Mouse (Mus musculus) CD8-positive naive resting alpha-beta T cell, adult 2 months (primary cell): ENCODE data around the gene Tmed2.
"Not testable (repeated sequence)": the region's sequence is repeated elsewhere in the genome, so short reads cannot be mapped to it uniquely, and the experiment has no call there.

Experiments used
- DNase-seq, 2 experiments: peaks; one replicate each; pipeline ENCODE4 v3.0.0; 2022; ENCODE audit warnings: low read depth in 2 of 2, low spot score in 2 of 2

Gene Tmed2

DNA sequence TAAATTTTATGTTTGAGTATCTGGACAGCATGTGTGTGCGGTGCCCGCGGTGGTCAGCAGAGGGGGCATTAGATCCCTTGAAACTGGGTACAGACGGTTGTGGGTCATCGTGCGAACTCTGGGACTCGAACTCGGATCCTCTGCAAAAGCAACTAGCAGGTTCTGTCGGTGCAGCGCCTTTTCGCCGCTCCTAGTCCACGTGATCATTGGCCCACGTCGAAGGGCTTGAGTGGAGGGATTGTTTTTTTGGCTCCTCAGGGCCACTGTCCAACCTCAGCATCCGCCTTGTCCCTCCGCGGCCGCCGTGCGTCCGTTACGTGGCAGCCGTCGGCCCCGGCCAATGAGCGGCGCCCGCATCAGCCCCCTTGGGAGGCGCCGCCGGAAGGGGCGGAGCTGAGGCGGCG lies at the start of gene Tmed2:
TSS of gene Tmed2 (plus strand) at position 313 of the 404 bp plus-strand sequence.
- DNase-seq = peak; percentile 86 to 87

DNA sequence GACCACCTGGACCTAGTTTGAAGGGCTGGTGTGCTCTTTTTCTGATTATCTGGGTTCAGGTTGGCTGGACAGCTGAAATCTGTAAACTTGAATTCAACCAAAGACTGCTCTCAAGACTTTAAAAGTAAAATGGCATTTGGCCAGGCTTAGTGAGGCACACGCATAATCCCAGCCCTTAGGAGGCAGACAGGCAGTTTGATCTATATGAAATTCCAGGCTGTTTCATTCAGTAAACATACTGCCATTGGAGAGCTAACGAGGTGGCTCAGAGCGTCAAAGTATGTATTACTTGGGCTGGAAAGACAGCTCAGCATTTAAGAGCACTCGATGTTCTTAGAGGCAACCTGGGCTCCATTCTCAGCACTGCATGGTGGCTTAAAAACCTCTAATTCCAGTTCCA lies 48.8 kb upstream of the Tmed2 start:
- DNase-seq = no peak

DNA sequence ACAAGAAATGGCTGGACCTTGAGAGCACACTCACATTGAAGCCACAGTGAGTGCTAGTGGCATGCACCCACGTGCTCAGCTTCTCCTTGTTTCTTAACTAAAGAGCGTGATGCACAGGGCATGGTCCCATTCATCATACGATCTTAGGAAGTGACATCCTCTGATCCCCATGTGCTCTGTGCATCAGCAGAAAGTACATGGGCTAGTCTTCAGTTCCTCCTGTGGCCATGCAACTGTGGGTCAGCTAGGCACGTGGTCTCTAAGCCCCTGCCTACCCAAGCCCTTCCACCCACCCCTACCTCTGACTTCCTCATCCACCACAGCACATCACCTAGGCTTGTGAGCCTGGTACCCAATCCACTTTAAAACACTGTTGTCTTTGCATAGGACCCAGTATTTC lies 47.9 kb upstream of the Tmed2 start:
- no peak for DNase-seq

DNA sequence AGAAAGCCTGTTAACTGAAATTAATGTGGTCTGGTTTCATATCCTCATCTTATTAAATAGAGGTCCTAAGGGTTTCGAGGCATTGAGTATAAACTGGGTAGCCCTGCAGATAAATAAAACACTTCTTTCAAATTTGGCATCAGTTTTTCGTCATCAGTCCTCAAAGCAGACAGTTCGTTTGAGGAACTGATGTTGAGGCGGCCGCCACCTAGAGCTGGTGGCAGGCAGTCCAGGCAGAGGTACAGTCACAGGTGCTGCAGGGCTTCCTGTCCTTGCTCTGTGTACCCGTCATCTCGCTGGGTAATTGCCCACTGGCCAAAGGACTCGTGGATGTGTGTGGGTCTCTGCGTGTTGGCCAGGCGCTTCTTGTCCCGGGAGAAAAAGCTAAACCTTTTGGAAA lies 47.0 kb upstream of the Tmed2 start:
- no peak for DNase-seq

DNA sequence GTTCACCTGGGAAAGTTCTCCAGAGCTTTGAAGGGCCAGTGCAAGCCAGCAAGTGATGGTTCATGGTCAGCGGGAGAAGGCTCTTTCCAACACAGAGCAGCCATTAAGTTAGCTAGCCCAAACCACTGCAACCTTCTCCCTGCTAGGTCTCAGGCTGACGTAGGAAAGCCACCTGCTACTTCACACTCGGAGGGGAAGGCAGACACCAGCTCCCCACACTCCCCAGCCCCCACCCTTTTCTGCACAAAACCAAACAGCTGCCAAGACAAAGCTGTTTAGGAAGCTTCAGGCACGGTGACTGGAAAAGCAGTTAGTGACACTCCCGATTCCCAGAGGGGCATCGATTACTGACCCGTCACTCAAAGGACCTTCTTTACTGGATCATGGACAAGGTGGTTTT lies 44.9 kb upstream of the Tmed2 start:
- no peak for DNase-seq

DNA sequence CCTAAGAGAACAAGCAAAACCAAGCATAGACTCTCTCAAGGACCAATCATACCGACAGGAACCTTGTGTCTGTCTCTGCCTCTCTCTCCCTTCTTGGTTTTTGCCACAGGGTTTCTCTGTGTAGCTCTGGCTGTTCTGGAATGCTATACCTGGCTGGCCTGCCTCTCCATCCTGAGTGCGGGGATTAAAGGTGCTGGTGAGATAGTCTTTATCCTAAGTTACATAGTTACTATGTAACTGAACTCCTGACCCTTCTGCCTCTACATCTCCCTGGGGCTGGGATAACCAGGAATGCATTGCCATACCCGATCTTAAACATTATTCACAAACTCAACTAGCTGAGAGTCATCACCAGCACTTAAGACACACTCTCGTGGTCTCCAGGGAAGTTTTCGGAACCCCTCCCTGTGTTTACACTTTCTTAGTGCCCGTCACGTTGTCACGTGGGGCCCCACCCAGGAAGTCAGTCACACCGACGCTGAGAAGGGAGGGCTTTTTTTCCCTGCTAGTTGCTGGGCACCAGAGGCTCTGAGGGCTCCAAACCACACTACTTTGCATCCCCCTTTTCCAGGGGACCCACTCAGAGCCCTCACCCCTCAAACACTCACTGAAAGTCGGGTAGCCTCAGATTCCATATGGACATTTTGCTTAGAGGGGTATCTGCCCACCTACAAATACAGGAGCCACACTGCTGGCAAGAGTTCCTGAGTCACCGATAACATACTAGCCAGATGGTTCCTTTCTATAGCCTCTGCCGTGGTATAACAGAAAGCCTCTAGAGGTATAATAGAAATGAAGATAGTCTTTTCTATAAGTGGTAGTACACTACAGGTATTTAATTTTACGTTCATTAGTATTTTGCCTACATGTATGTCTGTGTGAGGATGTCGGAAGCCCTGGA lies 43.6 kb upstream of the Tmed2 start:
- DNase-seq = peak; percentile 39 to 55

DNA sequence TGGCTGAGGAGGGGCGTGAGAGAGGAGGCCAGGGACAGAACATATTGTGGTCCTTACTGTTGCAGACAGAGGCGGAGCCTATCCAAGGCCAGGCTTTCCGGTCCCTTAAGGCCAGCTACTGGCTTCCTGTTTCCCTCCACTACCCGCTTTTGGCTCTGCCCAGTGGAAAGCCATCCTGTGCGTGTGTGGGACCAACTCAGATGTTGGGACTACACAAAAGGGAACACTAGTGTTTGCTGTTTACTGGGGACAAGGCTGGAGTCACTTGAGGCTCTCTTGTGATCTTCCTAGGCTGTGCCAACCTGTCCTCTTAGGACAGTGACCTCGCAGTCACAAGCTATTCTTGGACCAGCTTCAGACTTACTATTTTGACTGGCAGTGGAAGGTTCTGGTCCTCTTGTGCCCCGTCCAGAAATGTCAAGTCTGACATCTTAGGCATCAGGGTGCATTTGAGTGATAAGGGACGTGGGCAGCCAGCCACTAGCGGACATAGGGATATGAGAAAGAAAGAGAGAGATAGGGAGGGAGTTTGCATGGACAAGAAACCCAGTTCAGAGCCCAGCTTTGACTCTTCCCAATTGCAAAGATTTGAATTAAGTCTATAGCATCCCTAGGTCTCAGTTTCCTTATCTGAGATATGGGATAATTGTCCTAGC lies 42.1 kb upstream of the Tmed2 start:
- no peak for DNase-seq

DNA sequence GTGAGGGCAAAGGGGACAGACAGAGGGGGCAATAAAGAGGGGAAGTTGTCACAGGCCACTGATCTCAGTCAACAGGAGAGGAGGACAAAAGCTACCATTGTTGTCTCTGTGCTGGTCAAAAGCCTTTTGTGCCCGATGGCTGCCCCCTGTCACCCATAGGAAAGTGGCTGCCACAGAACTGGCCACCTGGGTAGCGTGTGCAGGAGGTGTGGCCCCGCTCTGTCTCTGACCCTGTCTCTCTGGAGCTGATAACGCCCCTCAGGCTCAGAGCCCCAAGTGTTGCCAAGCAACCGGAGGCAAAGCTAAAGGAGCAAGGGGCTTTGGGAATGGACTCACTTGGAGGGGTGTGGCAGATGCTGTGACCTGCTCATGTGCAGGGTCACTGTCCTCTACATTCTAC lies 41.5 kb upstream of the Tmed2 start:
- no peak for DNase-seq

DNA sequence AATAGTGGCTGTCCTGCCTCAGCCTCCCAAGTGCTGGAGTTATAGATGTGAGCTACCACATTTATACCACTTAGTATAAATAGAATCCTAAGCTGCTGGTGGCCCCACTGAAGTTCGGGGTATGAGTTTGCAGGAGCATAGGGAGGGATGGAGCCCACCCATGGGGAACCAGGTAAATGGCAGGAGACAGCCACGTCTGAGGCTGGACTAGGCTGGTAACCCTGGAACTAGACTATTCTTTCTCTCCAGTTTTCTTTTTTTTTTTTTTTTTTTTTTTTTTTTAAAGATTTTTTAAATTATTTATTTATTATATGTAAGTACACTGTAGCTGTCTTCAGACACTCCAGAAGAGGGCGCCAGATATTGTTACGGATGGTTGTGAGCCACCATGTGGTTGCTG lies 40.5 kb upstream of the Tmed2 start:
- not testable (repeated sequence) for DNase-seq

DNA sequence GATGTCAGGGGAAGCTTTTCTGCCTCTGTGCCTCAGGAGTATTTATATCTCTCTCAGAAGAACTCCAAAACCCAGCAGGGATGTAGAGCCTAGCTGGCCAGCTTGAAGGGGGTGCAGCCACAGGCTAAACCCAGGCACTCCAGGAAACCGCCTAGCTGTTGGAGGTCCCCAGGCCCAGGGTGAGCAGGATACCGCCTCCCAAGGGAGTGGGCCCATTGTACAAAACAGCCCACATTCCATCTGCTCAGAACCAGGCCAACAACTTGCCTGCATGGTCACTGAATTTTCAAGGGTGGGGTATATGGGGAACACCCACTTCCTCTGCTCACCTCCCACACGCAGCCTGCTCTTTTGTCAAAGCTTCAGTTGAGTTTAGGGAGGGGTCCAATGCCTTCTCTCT lies 39.9 kb upstream of the Tmed2 start:
- DNase-seq = no peak

DNA sequence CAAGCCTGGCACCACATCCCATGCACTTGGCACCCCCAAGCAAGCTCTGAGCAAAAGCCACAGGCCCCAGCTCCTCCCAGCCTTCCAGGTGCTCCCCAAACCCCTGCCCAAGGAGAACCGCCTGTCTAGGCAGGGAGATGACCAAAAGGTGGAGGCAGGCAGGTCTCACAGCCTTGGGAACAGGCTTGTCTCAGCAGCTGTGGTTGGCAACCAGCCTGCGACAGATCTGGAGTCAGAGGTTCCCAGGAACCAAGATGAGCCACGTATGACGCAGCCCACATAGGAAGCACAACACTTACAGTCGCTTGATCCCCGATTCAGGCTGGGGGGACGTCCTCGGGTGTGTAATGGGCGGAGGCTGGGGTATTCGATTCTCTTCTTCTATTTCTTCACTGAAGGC lies 39.0 kb upstream of the Tmed2 start:
- DNase-seq = no peak

DNA sequence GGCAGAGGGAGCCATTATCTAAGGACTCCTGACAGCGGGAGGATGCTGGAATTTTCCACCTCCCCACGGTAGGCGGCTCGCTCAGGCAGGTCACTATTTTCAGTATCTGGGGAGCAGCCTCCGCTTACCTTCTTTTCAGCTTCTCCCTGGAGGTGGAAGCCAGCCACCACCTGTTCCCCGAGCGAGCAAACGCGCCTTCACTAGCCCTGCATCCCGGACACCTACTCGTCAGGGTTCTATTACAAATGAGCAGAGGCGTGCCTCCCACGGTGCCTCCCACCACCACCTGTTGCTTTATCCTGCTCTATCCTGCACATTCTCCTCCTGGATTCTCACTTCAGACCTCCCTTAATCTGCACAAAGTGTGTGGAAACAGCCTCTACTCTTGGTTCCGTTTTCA lies 36.8 kb upstream of the Tmed2 start:
- no peak for DNase-seq

DNA sequence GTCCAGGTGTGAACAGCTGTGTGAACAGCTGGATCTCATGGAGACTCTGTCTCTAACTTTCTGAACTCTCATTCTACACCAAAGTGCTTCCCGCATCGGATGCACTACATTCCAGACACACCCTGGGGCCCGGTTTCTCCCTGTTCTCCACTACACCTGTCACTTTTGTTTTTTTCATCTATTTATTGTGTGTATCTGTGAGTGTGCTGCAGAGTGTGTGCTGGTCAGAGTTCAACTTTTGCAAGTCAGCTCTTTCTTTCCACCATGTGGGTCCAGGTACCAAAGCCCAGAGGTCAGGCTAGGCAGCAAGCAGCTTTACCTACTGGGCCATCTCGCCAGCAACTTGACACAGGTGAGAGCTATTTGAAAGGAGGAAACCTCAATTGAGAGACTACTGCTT lies 35.3 kb upstream of the Tmed2 start:
- no peak for DNase-seq

DNA sequence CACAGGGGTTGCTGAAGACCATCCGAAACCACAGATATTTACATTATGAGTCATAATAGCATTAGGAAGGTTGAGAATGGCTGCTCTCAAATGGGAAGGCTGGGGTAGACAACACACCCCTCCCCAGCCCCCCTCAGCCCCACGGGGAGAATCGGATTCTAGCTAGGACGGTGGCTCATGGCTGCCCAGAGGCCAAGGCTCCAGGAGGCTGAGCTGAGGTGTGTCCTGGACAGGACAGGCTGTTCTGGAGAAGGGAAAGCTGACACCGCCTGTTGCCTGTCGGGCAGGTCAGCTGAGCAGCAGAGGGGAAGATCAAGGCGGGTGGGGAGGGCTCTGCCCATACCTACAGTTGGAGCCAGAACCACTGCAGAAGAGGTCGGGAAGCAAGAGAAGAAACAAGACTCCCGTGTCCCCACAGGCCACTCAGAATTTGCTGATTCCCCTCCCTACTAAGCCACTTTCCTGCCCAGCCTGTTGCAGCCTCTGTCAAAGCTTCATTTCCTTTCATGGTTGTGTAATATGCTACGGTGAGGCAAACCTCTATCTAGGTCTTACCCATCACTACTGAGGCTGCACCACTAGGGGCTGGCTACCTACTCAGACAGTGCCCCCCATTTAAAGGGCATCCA lies 33.6 kb upstream of the Tmed2 start:
- DNase-seq = no peak

DNA sequence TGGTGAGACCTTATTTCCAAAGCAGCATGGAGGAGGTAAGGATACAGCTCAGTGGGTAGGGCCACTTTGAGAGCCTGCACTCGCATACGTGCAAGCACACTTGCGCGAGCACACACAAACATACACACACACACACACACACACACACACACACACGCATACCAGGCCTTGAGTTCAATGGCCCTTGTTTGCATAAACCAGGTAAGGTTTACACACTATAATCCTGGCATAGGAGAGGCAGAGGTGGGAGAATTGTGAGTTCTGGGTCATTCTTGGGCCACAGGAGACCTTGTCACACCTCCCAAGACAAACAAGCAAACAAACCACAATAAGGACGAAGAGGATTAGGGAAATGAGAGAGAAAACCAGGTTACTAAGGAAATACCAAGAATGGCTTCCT lies 31.3 kb upstream of the Tmed2 start:
- DNase-seq = no peak

DNA sequence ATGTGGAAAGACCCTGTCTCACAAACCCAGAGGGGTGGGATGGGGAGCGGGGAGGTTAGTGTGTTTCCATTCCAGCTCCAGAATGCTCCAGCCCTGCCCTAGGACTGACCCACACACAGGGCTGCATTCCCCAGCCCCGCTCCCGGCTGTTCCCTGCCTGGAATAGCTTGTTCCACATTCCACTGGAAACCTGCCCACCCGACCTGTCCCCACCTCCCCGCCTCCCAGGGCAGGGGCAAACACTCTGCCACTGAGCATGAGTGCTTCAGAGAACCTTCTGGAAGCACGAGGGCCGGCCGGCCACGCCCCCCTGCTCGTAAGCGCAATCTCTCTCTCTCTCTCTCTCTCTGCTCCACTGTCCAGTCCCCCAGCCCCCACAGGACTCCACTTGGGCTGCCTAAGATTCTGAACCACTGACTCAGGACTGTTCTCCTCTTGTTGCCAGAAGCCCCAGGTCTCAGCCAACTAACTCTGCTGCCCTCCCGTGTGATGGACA lies 30.7 kb upstream of the Tmed2 start:
- no peak for DNase-seq

DNA sequence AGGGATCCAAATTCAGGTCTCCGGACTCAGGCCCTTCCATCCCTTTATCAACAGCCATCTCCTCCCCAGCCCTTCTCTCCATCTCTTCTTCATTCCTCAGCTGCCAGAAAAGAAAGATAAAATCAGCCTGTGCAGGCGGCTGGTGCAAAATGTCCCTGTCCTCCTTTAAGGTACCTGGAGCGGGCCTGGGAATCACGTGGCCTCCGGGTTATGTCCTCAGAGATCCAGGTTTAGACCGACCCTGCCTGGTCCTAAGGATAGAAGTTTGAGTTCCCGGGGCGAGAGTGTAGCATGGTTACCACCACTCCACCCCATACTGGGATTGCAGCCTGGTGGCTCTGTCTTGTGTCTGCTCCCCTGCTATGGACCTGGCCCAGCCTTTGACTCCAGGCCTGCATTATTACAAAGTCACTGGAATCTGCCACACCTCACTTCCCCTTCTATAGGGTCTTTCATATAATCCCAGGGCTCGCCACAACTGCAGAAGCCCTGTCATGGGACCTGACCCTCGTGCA lies 29.9 kb upstream of the Tmed2 start:
- DNase-seq = no peak

DNA sequence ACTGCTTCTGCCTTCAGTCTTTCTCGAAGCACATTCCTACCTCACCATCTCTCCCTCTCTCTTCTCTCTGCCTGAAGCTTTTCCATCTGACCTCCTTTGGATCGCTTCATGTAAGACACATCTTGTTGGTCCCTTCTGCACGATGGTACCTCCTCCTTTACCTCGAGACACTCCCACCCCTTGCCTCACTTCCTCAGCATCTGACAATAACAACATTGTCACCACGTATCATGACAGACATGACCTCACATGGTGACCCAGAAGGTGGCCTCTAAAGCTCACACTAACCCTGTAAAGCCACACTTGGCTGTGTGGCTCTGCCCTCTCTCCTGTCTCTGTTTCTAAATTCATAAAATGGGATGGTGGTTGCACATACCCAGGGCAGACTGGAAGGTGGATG lies 24.7 kb upstream of the Tmed2 start:
- no peak for DNase-seq

DNA sequence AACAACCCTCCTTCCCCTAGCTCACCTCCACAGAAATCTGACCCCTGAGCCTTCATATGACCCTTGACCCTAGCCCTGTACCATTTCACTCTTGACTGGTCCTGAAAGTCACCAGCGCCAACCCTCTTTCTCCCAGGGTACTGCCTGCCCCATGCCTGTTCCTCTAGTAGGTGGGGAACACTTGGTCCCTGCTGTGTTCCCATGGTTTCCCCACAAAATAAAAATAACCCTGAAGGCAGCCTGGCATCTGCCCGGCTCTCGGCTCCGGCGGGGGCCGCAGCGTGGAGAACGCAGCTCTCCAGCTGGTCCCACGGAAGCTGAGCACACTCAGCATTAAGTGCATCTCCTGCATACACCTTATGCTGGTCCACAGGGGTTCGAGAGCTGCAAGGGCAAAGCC lies 21.8 kb upstream of the Tmed2 start:
- DNase-seq = no peak

DNA sequence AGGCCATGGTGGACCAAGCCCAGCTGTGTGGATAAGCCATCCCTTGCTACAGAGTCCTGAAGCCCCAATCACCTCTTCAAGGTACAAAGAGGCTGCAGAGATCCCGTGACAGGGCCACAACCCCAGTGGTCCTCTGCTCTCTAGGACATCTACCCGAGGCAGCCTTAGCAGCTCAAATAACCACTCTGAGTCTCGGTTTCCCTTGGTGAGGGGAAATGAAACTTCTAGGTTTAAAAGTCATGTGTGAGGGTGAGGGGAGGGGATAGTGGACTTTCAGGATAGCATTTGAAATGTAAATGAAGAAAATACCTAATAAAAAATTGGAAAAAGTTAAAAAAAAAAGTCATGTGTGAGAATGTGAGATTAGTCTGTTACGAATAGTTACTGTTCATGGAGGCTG lies 18.9 kb upstream of the Tmed2 start:
- no peak for DNase-seq

DNA sequence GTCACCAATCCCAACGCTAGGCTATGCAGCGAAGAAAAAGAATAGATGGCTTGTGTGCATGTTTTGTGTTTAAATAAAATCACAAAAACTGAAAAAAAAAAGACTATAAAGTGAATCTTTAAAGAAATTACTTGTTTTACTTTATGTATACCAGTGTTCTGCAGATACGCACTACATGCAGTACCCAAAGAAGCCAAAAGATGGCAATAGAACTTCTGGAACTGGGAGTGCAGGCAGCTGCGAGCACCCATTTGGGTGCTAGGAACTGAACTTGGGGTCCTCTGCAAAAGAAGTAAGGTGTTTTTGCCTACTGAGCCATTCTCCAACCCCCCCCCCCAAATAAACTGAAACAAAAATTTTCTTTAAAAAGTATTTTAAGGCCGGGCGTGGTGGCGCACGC lies 17.5 kb upstream of the Tmed2 start:
- no peak for DNase-seq

DNA sequence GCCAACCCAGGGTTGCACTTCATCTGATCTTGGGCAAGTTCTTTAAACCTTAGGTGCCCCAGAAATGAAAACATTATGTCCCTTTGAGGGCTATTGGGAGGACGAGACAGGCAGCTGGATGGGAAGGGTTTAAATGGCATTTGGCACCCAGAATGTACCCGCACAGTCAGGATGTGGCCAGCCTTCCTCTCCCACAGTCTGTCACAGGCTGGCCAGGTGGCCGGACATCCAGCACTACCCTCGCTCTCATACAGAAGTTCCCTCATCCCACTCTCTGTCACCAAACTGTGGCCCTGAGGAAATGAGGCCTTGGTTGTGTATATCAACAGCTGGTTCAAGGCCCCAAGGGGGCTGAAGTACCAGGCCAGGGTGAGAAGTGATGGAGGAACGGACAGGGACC lies 15.6 kb upstream of the Tmed2 start:
- DNase-seq = no peak
